ENCODE assay signal across 1 mouse cellular context in the genomic region with DNA sequence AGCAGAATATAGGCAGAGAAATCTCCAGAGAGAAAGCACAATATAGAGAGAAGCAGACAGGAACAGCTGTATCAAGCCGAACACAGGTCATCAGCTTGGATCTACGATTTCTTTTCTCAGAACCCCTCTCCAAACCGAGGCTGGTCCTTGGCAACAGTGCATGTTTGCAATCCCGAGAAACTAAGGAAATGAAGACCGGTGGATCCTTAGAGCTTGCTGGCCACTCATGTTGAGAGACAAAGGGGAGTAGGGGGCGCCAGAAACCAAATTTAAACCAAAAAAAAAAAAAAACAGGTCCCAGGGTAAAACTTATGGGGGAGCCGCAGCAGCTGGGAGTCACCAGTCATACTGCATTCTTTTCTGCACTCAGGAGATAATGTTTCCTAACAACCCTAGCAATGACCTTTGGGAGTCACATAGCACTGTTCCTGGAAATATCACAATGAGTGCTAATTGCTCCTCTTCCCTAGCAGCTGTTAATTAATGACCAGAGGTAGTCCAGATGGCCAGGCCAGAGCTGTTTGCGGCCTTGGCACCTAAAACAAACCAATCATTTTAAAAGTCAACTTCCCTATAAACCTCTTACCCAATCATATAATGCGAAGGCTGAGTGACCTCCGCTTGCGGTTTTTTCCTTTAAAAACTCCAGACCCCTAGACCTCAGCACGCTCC.
TF ChIP-seq lines count a peak whose summit lies in the region.

No protein-coding gene starts in this region.

TF ChIP-seq in MEL, 35 proteins besides CTCF, POLR2A, EP300 and RAD21 (continued from another document):
- peak; percentile 75 for TF ChIP-seq ZNF384 (IDR thresholded peaks at IDR 0.05; ENCODE audit: low read depth, low read length)
TF ChIP-seq in MEL: peak in this region for 1.
